Mouse (Mus musculus) small intestine, adult 2 months (tissue): ENCODE measurements around the gene Nlgn2.

Experiments used
- CTCF ChIP-seq: fragments of 200-500 bp; IDR thresholded peaks from 2 replicates; pipeline ENCODE4 v1.5.1; 2012; ENCODE audit warnings: low read depth, mild to moderate bottlenecking, control low read depth, inconsistent platforms, low read length, moderate library complexity, mixed read lengths; ENCODE audit not compliant: insufficient replicate concordance, insufficient read length; ENCODE audit errors: extremely low read depth
- POLR2A ChIP-seq: fragments of 200-500 bp; IDR thresholded peaks from 2 replicates; pipeline ENCODE4 v1.6.1; 2012; ENCODE audit warnings: low read depth, mild to moderate bottlenecking, control low read depth, inconsistent platforms, low read length, moderate library complexity

DNA sequence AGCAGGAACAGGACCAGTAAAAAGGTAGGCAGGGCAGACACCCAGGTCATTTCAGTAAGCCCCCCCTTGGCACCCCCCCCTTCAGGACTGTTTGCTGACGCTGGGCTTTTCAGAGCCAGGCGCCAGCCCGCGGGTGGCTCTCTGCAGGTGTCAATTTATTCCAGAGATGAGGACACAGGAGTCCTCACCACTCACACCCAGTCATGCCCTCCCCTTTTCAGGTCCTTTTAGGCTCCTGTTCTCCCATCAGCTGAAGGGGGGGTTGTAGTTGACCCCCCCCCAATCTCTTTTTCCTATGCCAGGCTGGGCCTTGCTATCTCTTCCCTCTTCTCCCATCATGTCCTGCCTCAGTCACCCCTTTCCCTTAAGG, 1.6 kb downstream of the Nlgn2 start:
- TF ChIP-seq CTCF (no peak), POLR2A (no peak)
